Mouse (Mus musculus): ENCODE measurements around the gene Wnt11.

DNA sequence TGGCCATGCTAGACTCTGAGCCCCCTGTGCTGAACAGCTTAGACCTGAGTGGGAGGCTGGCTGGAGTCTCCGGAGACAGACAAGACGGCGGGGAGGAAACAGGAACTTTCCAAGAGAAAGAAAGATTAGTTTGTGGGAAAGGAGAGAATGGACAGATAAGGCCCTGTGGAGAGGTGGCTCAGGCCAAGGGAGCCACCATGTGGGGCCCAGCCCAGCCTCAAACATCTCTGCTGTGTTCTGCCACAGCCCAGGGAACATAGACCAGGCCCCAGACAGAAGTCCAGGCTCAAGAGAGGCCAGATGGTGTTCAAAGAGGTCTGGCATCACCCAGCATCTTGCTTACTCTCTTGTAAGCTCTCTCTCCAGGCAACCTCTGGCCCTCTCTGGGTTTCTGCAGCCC is 22.2 kb downstream of the Wnt11 start:
- TF ChIP-seq CTCF (IDR thresholded peaks at IDR 0.05; ENCODE audit: insufficient read depth, low read depth, low read length) (no peak), POLR2A (IDR thresholded peaks at IDR 0.05; ENCODE audit: insufficient read depth, low read depth, low read length) (no peak)

Measured in olfactory bulb, adult 2 months (tissue).